ENCODE assay signal across 7 mouse cellular contexts in genomic region chr5:127720591-127721379, GRCm38 (mm10).
DNase-seq lines count a peak whose midpoint lies in the region; ATAC-seq lines count a peak whose summit lies in the region.

No protein-coding gene starts in this region.

- peak; percentile 59 for DNase-seq in WW6 (ENCODE audit: low read depth, low spot score)
- peak; percentile 80 for DNase-seq in c-Kit-positive CD71-positive TER-119-positive erythroid progenitor cells, embryonic 14.5 days (ENCODE audit: low spot score)
- DNase-seq in gonadal fat pad, adult 2 months (ENCODE audit: low read depth) = peak; percentile 36
- peak; percentile 43 for DNase-seq in kidney, adult 11 months
- peak; percentile 46 to 58 for DNase-seq in lung, adult 18-20 months
- DNase-seq in skeletal muscle tissue, adult 2 months (ENCODE audit: low read depth, low spot score) = peak; percentile 52

- ATAC-seq in inflammation-experienced regulatory T-cells, adult 6 months = no peak
